Mouse (Mus musculus): ENCODE results near the gene Ppp4r2. TPM values are rescaled to one million over a fixed set of nuclear protein-coding genes. Genes with fewer than 3 reads are reported as not detected.
"Not testable (repeated sequence)": the region's sequence is repeated elsewhere in the genome, so short reads cannot be mapped to it uniquely, and the experiment has no call there.

Ppp4r2 gene
- polyA plus RNA-seq, 1 experiment from 2014 or later: 20.3 TPM

- H3K27me3 ChIP-seq (ENCODE audit: insufficient read depth, poor library complexity, severe bottlenecking): no peaks in the 10 kb centered on the region
- H3K4me3 ChIP-seq: no peak overlapping the region
- no peak for DNase-seq (ENCODE audit: low spot score)
- H3K36me3 ChIP-seq: peaks cover 54% of the 10 kb centered on the region
- peaks cover 3% of the 10 kb centered on the region; the same call in 1 of the 2 replicates for H3K4me1 ChIP-seq
- whole genome bisulfite sequencing: 94% methylated on average over 4 of the region's 4 CpGs
- no peaks in the 10 kb centered on the region for H3K9me3 ChIP-seq
- H3K27ac ChIP-seq: no peak overlapping the region
These were observed 11.6 kb downstream of the Ppp4r2 start for GRCm38 (mm10) chr6:100845058-100845457.

- Histone ChIP-seq H3K4me3 (no peak overlapping the region), H3K27me3 (ENCODE audit: insufficient read depth, poor library complexity, severe bottlenecking) (no peaks in the 10 kb centered on the region), H3K4me1 (peaks cover 3% of the 10 kb centered on the region; the same call in 1 of the 2 replicates), H3K36me3 (peaks cover 43% of the 10 kb centered on the region), H3K9me3 (no peaks in the 10 kb centered on the region), H3K27ac (no peak overlapping the region)
- DNase-seq (ENCODE audit: low spot score): no peak
- 87% methylated on average over 5 of the region's 5 CpGs for WGBS
These were observed 13.8 kb downstream of the Ppp4r2 start for GRCm38 (mm10) chr6:100847264-100847663.

- no peak overlapping the region for H3K4me3 ChIP-seq
- WGBS: 87% methylated on average over 9 of the region's 9 CpGs
- no peaks in the 10 kb centered on the region for H3K27me3 ChIP-seq (ENCODE audit: insufficient read depth, poor library complexity, severe bottlenecking)
- H3K4me1 ChIP-seq: peaks cover 3% of the 10 kb centered on the region; the same call in 1 of the 2 replicates
- DNase-seq (ENCODE audit: low spot score): no peak
- peaks cover 38% of the 10 kb centered on the region for H3K36me3 ChIP-seq
- H3K9me3 ChIP-seq: no peaks in the 10 kb centered on the region
- H3K27ac ChIP-seq: no peak overlapping the region
These were observed 15.4 kb downstream of the Ppp4r2 start for GRCm38 (mm10) chr6:100848682-100849375.

DNA sequence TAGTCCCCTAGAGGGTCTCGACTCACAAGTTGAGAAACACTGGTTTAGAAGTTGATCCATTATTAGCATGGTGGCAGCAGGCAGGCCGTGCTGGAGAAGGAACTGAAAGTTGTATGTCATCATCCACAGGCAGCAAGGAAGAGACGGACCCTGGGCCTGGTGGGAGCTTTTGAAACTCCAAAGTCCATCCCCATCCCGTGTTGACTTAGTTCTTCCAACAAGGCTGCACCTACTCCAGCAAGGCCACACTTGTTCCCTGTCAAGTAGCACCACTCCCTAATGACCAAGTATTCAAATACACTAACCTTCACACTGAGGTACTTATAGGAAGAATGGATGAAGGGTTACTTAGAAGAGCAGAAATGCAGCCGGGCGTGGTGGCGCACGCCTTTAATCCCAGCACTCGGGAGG, 17.3 kb downstream of the Ppp4r2 start:
- no peaks in the 10 kb centered on the region for H3K27me3 ChIP-seq (ENCODE audit: insufficient read depth, poor library complexity, severe bottlenecking)
- no peak overlapping the region for H3K4me3 ChIP-seq
- H3K4me1 ChIP-seq: peaks cover 3% of the 10 kb centered on the region; the same call in 1 of the 2 replicates
- DNase-seq (ENCODE audit: low spot score): no peak
- H3K27ac ChIP-seq: no peak overlapping the region
- 92% methylated on average over 9 of the region's 9 CpGs for WGBS
- no peaks in the 10 kb centered on the region for H3K9me3 ChIP-seq
- H3K36me3 ChIP-seq: peaks cover 44% of the 10 kb centered on the region

GRCm38 (mm10) chr6:100851083-100851482, 17.7 kb downstream of the Ppp4r2 start:
- Histone ChIP-seq H3K4me3 (no peak overlapping the region), H3K4me1 (peaks cover 3% of the 10 kb centered on the region; the same call in 1 of the 2 replicates), H3K36me3 (peaks cover 44% of the 10 kb centered on the region), H3K27ac (no peak overlapping the region), H3K9me3 (no peaks in the 10 kb centered on the region), H3K27me3 (ENCODE audit: insufficient read depth, poor library complexity, severe bottlenecking) (no peaks in the 10 kb centered on the region)
- WGBS: 75% methylated on average over 5 of the region's 5 CpGs
- DNase-seq (ENCODE audit: low spot score): no peak

GRCm38 (mm10) chr6:100865321-100865720, 31.9 kb downstream of the Ppp4r2 start:
- Histone ChIP-seq H3K27ac (no peak overlapping the region), H3K27me3 (ENCODE audit: insufficient read depth, poor library complexity, severe bottlenecking) (no peaks in the 10 kb centered on the region), H3K9me3 (no peaks in the 10 kb centered on the region), H3K4me3 (no peak overlapping the region), H3K36me3 (peaks cover 43% of the 10 kb centered on the region), H3K4me1 (peaks cover 2% of the 10 kb centered on the region; the same call in 1 of the 2 replicates)
- no peak for DNase-seq (ENCODE audit: low spot score)
- 86% methylated on average over 6 of the region's 6 CpGs for WGBS

DNA sequence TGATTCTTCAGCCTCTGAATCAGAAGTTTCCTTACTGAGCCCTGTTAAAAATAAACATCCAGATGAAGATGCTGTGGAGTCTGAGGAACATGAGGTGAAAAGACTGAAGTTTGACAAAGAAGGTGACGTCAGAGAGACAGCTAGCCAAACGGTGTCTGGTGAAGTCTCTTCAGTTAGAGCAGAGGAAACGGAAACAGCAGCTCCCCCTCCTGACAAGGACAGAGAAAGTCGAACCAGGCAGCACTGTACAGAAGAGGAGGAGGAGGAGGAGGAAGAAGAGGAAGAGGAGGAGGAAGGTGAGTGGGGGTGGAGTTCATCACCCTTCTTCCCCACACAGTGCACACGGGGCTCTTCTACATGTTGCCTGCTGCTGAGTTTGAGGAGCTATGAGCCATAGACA, 32.4 kb downstream of the Ppp4r2 start:
- not testable (repeated sequence) for H3K4me1 ChIP-seq; H3K9me3 ChIP-seq; H3K4me3 ChIP-seq; H3K27me3 ChIP-seq (ENCODE audit: insufficient read depth, poor library complexity, severe bottlenecking); H3K27ac ChIP-seq; DNase-seq (ENCODE audit: low spot score)
- H3K36me3 ChIP-seq: peaks cover 43% of the 10 kb centered on the region
- WGBS: 54% methylated on average over 5 of the region's 5 CpGs

DNA sequence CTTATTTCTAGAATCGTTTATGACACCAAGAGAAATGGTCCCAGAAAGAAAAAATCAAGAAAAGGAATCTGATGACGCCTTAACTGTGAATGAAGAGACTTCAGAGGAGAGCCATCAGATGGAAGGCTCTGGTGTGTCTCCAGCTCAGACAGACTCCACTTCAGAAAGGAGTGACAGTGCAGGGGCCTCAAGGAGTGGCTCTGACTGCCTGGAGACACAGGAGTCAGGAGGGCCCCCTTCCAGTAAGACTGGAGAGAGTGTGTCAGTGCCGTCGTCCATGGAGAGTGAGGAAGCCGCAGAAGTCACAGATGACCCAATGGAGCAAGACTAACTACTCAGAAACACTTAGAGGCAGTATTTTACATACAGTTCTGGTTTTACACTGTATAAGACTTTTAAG, 32.8 kb downstream of the Ppp4r2 start:
- H3K36me3 ChIP-seq: peaks cover 40% of the 10 kb centered on the region
- H3K27me3 ChIP-seq (ENCODE audit: insufficient read depth, poor library complexity, severe bottlenecking); H3K27ac ChIP-seq; H3K4me1 ChIP-seq; DNase-seq (ENCODE audit: low spot score); H3K9me3 ChIP-seq; H3K4me3 ChIP-seq: not testable (repeated sequence)
- 80% methylated on average over 5 of the region's 5 CpGs for WGBS

GRCm38 (mm10) chr6:100868863-100869262, 35.4 kb downstream of the Ppp4r2 start:
- Histone ChIP-seq H3K27me3 (ENCODE audit: insufficient read depth, poor library complexity, severe bottlenecking) (no peaks in the 10 kb centered on the region), H3K4me1 (peaks cover 2% of the 10 kb centered on the region; the same call in 1 of the 2 replicates), H3K4me3 (no peak overlapping the region), H3K9me3 (no peaks in the 10 kb centered on the region), H3K27ac (no peak overlapping the region), H3K36me3 (peaks cover 20% of the 10 kb centered on the region)
- DNase-seq (ENCODE audit: low spot score): no peak
- WGBS: 28% methylated on average over 5 of the region's 5 CpGs

- no peak for DNase-seq (ENCODE audit: low spot score)
- 85% methylated on average over 9 of the region's 9 CpGs for WGBS
- Histone ChIP-seq H3K4me3 (no peak overlapping the region), H3K36me3 (peaks cover 14% of the 10 kb centered on the region), H3K4me1 (peaks cover 2% of the 10 kb centered on the region; the same call in 1 of the 2 replicates), H3K9me3 (no peaks in the 10 kb centered on the region), H3K27ac (no peak overlapping the region), H3K27me3 (ENCODE audit: insufficient read depth, poor library complexity, severe bottlenecking) (no peaks in the 10 kb centered on the region)
These were observed 36.5 kb downstream of the Ppp4r2 start for GRCm38 (mm10) chr6:100869909-100870308.

- Histone ChIP-seq H3K27me3 (ENCODE audit: insufficient read depth, poor library complexity, severe bottlenecking) (no peaks in the 10 kb centered on the region), H3K4me1 (peaks cover 2% of the 10 kb centered on the region; the same call in 1 of the 2 replicates), H3K4me3 (no peak overlapping the region), H3K36me3 (no peaks in the 10 kb centered on the region), H3K9me3 (no peaks in the 10 kb centered on the region), H3K27ac (no peak overlapping the region)
- 69% methylated on average over 6 of the region's 6 CpGs for whole genome bisulfite sequencing
- DNase-seq (ENCODE audit: low spot score): no peak
These were observed 39.8 kb downstream of the Ppp4r2 start for GRCm38 (mm10) chr6:100873191-100873590.

DNA sequence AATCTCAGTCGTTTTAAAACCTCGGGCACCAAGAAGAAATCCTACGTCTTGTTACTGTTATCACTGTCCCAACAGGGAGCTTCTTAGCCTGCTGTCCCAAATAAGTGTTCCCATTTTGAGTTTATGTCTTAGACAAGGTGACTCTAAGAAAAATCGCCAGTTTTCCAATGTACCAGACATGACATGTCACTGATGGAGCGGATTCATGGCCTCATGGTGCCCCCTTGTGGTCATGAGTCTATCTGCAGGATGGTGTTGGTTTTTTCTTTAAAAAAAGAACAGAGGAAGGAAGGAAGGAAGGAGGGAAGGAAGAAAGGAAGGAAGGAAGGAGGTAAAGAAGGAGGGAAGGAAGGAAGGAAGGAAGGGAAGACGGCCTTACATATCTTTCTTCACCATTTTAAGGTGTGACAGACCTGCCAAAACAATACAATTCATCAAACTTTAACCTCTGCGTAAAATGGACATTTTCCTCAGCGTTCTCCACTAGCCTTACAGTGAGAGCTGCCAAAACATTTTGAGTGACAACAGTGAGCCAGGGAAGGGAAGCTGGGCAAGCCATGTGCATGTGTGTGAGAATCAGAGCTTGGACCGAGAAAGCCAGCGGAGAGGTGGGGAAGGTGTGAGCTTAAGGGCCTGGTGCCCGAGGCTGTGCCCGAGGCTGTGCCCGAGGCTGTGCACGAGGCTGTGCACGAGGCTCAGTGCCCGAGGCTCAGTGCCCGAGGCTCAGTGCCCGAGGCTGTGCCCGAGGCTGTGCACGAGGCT, 42.6 kb downstream of the Ppp4r2 start:
- no peak for DNase-seq (ENCODE audit: low spot score)
- 65% methylated on average over 20 of the region's 20 CpGs for WGBS

DNA sequence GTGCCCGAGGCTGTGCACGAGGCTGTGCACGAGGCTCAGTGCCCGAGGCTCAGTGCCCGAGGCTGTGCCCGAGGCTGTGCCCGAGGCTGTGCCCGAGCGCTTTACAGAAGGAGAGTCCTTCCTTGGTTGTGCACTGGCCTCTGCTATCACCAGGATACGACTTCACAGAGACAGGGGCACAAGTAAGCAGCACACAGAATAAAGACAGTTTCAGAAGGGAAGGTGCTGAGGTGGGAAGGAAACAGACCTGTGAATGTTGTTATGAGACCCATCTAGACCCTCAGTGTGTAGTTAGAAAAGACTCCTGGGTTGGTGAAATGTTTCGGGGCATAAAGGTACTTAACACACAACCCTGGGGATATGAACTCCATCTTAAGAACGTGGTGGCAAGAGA, 43.2 kb downstream of the Ppp4r2 start:
- peaks cover 27% of the 10 kb centered on the region for H3K27me3 ChIP-seq (ENCODE audit: insufficient read depth, poor library complexity, severe bottlenecking)
- DNase-seq (ENCODE audit: low spot score): no peak
- H3K4me1 ChIP-seq: no peaks in the 10 kb centered on the region
- H3K9me3 ChIP-seq: no peaks in the 10 kb centered on the region
- H3K36me3 ChIP-seq: no peaks in the 10 kb centered on the region
- H3K4me3 ChIP-seq: no peak overlapping the region
- 84% methylated on average over 12 of the region's 12 CpGs for WGBS
- H3K27ac ChIP-seq: no peak overlapping the region

More for the DNA sequence above, 42.6 kb downstream of the Ppp4r2 start:
- peaks cover 21% of the 10 kb centered on the region for H3K27me3 ChIP-seq (ENCODE audit: insufficient read depth, poor library complexity, severe bottlenecking)
- no peak overlapping the region for H3K4me3 ChIP-seq
- no peaks in the 10 kb centered on the region for H3K36me3 ChIP-seq
- H3K4me1 ChIP-seq: no peaks in the 10 kb centered on the region
- H3K9me3 ChIP-seq: no peaks in the 10 kb centered on the region
- H3K27ac ChIP-seq: no peak overlapping the region

Measured in heart, embryonic 10.5 days (tissue).